Mouse (Mus musculus) brain, embryonic 14.5 days (tissue): ENCODE results near the gene Vmn1r188.
"Not testable (repeated sequence)": the region's sequence is repeated elsewhere in the genome, so short reads cannot be mapped to it uniquely, and the experiment has no call there.

ENCODE experiments used
- CTCF ChIP-seq: fragments of 200-500 bp; IDR thresholded peaks from 2 replicates; pipeline ENCODE4 v1.5.1; 2012; ENCODE audit warnings: inconsistent platforms, mild to moderate bottlenecking, moderate library complexity, borderline replicate concordance; ENCODE audit not compliant: insufficient read depth, insufficient read length; ENCODE audit errors: extremely low read depth
- POLR2A ChIP-seq: fragments of 200-500 bp; IDR thresholded peaks from 2 replicates; pipeline ENCODE4 v1.6.1; 2012; ENCODE audit warnings: mild to moderate bottlenecking, inconsistent platforms, borderline replicate concordance; ENCODE audit not compliant: poor library complexity, insufficient read depth, insufficient read length, severe bottlenecking; ENCODE audit errors: extremely low read depth

DNA sequence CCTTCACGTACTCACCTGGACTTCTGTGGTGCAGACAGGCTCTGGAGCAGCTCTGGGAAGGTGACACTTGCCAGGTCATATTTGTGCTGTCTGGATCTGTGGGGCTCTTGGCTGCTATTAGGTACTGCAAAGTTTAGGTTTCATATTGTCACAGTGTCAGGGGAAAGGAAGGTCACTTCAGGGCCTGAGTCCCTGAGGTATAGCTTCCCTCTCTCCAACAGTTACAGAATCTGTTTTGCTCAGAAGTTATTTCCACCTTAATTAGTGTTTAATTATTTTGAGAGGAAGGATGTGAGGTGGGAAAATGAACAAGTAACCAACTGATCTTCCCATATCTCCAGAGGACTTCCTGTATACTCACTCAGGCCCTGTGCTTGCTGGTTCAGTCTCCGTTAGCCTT is 21.5 kb downstream of the Vmn1r188 start, which contains the start of gene Vmn1r189:
- not testable (repeated sequence) for TF ChIP-seq POLR2A, CTCF
